9 mouse cellular contexts compared by ENCODE assay signal in the genomic region with DNA sequence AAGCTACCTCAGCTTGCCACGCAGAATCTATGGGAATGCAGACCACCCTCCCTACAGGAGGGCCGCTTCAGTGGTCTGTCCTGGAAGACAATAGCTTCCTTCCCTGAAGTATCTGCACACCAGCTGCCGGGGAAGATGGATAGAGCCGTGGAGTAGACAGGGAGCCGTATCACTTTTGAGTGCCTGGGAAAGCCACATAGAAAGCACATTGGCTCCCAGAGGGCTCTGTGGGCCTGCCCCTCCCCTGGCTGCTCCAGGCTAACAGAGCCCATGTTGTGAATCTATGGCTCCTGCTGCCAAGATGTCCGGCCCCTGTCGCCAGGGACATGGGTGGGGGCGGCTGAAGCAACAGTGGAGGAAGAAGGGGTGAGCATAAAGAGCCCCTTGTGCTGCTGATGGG.
DNase-seq lines count a peak whose midpoint lies in the region; ATAC-seq and TF ChIP-seq lines count a peak whose summit lies in the region.
"Had no signal": no experiment of that assay in that cellular context is flagged by ENCODE, and none has a peak within 500 bp of the region (broad histone marks: within the 10 kb centered on the region; RNA-seq: fewer than 3 reads in every experiment).

No protein-coding gene starts in this region.

- H3K4me2 ChIP-seq in heart, embryonic 13.5 days, result no peak overlapping the region
- H3K4me2 ChIP-seq in stomach, postnatal 0 days (replicated peaks; ENCODE audit: low read depth), result no peak overlapping the region

- DNase-seq in right cerebral cortex, postnatal 10 days (ENCODE audit: low spot score in 2 of 2), result peak; percentile 73 to 74
- DNase-seq in right cerebral cortex, postnatal 4 days, result no peak
- DNase-seq in limb, embryonic 10.5 days (ENCODE audit: low spot score), result no peak
- DNase-seq in stomach, postnatal 0 days (ENCODE audit: low spot score), result peak; percentile 24
- DNase-seq in testis, postnatal 10 days (ENCODE audit: low spot score), result no peak
- DNase-seq: kidney, adult 11 months had no signal

- peaks cover 6% of the 10 kb centered on the region for H3K27me3 ChIP-seq in heart, embryonic 13.5 days (replicated peaks)
- no peaks in the 10 kb centered on the region for H3K27me3 ChIP-seq in limb, embryonic 10.5 days (ENCODE audit: low read depth, poor library complexity, severe bottlenecking)
- no peaks in the 10 kb centered on the region for H3K27me3 ChIP-seq in stomach, postnatal 0 days (ENCODE audit: control insufficient read depth, insufficient read depth, low read length)
- H3K27me3 ChIP-seq: megakaryocyte, embryonic 14.5 days had no signal

- peaks cover 7% of the 10 kb centered on the region for H3K4me1 ChIP-seq in heart, embryonic 13.5 days
- peaks cover 80% of the 10 kb centered on the region for H3K4me1 ChIP-seq in limb, embryonic 10.5 days
- H3K4me1 ChIP-seq in stomach, postnatal 0 days (replicated peaks; ENCODE audit: control insufficient read depth, insufficient read depth), result no peaks in the 10 kb centered on the region

- H3K27ac ChIP-seq in heart, embryonic 13.5 days (replicated peaks), result peak overlapping the region; percentile 67
- peak overlapping the region; percentile 78 for H3K27ac ChIP-seq in limb, embryonic 10.5 days
- no peak overlapping the region for H3K27ac ChIP-seq in stomach, postnatal 0 days (replicated peaks)

- H3K9me3 ChIP-seq in heart, embryonic 13.5 days, result no peaks in the 10 kb centered on the region
- no peaks in the 10 kb centered on the region for H3K9me3 ChIP-seq in limb, embryonic 10.5 days (replicated peaks)
- no peaks in the 10 kb centered on the region for H3K9me3 ChIP-seq in stomach, postnatal 0 days (ENCODE audit: control insufficient read depth, low read length)

- no peak overlapping the region for H3K9ac ChIP-seq in heart, embryonic 13.5 days
- H3K9ac ChIP-seq in stomach, postnatal 0 days (ENCODE audit: low read length), result no peak overlapping the region

- no peak for TF ChIP-seq EP300 in stomach, postnatal 0 days (optimal IDR thresholded peaks at IDR 0.05)

- no peak for ATAC-seq in heart, embryonic 13.5 days (ENCODE audit: extremely low read depth, insufficient number of reproducible peaks, low FRiP score, low TSS enrichment)
- no peak for ATAC-seq in stomach, postnatal 0 days (ENCODE audit: low FRiP score, low TSS enrichment)
- ATAC-seq in erythroblast, adult 5-6 weeks (replicated peaks; ENCODE audit: low FRiP score, poor library complexity, severe bottlenecking), result no peak

- no peaks in the 10 kb centered on the region for H3K36me3 ChIP-seq in heart, embryonic 13.5 days
- H3K36me3 ChIP-seq in limb, embryonic 10.5 days, result no peaks in the 10 kb centered on the region
- H3K36me3 ChIP-seq in stomach, postnatal 0 days (ENCODE audit: control insufficient read depth, insufficient read depth, low read length), result no peaks in the 10 kb centered on the region

- H3K4me3 ChIP-seq in heart, embryonic 13.5 days, result no peak overlapping the region
- H3K4me3 ChIP-seq in limb, embryonic 10.5 days, result no peak overlapping the region
- no peak overlapping the region for H3K4me3 ChIP-seq in stomach, postnatal 0 days (ENCODE audit: low read depth, low read length)
- H3K4me3 ChIP-seq: megakaryocyte, embryonic 14.5 days had no signal

- 44% methylated on average over 8 of the region's 8 CpGs for WGBS in heart, embryonic 13.5 days
- 60% methylated on average over 8 of the region's 8 CpGs for WGBS in limb, embryonic 10.5 days
- whole genome bisulfite sequencing in stomach, postnatal 0 days, result 68% methylated on average over 8 of the region's 8 CpGs

- no peak for TF ChIP-seq CTCF in stomach, postnatal 0 days (IDR thresholded peaks at IDR 0.05; ENCODE audit: low read depth)

Comparison
In these comparisons a context has a peak if more than half of its experiments do, and no peak if none do; other contexts are left out.
1. DNase-seq: peak in right cerebral cortex, postnatal 10 days (2 of 2) and stomach, postnatal 0 days (single experiment); none in right cerebral cortex, postnatal 4 days (single experiment), limb, embryonic 10.5 days (single experiment) and testis, postnatal 10 days (single experiment).